Comparison of ENCODE assay signal across 8 mouse cellular contexts in genomic region chr5:23435482-23436125, GRCm38 (mm10). TPM values are rescaled to one million over a fixed set of nuclear protein-coding genes. Genes with fewer than 3 reads are reported as not detected.
A peak's percentile ranks its signal among the peaks of the same experiment; 100 is the strongest.
DNase-seq lines count a peak whose midpoint lies in the region; ATAC-seq lines count a peak whose summit lies in the region.

No protein-coding gene starts in this region.

- H3K4me2 ChIP-seq in hindbrain, embryonic 13.5 days: peak overlapping the region; percentile 90

- peak overlapping the region; percentile 85 for H3K4me3 ChIP-seq in hindbrain, embryonic 13.5 days
- peak overlapping the region; percentile 100 for H3K4me3 ChIP-seq in megakaryocyte, embryonic 14.5 days (replicated peaks)

- H3K4me1 ChIP-seq in hindbrain, embryonic 13.5 days (replicated peaks): peaks cover 19% of the 10 kb centered on the region
- peaks cover 17% of the 10 kb centered on the region for H3K4me1 ChIP-seq in megakaryocyte, embryonic 14.5 days

- DNase-seq in adrenal gland, postnatal 25 days: peak; percentile 6
- DNase-seq in adrenal gland, adult 18-20 months (ENCODE audit: low spot score in 2 of 2): no peak
- peak; percentile 57 for DNase-seq in urinary bladder, postnatal 14 days (ENCODE audit: low spot score)
- no peak for DNase-seq in urinary bladder, adult 18-20 months (ENCODE audit: low spot score in 2 of 2)
- DNase-seq in frontal cortex, postnatal 14 days (ENCODE audit: low spot score in 2 of 2): no peak

- H3K27me3 ChIP-seq in hindbrain, embryonic 13.5 days: no peaks in the 10 kb centered on the region
- no peaks in the 10 kb centered on the region for H3K27me3 ChIP-seq in megakaryocyte, embryonic 14.5 days (replicated peaks)

- WGBS in hindbrain, embryonic 13.5 days: under 1% methylated on average over 13 of the region's 13 CpGs

- ATAC-seq in hindbrain, embryonic 13.5 days (ENCODE audit: low FRiP score): no peak
- ATAC-seq in erythroid progenitor cell, adult 5-6 weeks (replicated peaks; ENCODE audit: low FRiP score, poor library complexity, severe bottlenecking): no peak

- peak overlapping the region; percentile 100 for H3K27ac ChIP-seq in hindbrain, embryonic 13.5 days

- no peaks in the 10 kb centered on the region for H3K36me3 ChIP-seq in hindbrain, embryonic 13.5 days
- peaks cover 8% of the 10 kb centered on the region for H3K36me3 ChIP-seq in megakaryocyte, embryonic 14.5 days (replicated peaks; ENCODE audit: low read length)

- peak overlapping the region; percentile 99 for H3K9ac ChIP-seq in hindbrain, embryonic 13.5 days

- H3K9me3 ChIP-seq in hindbrain, embryonic 13.5 days: no peaks in the 10 kb centered on the region
- no peaks in the 10 kb centered on the region for H3K9me3 ChIP-seq in megakaryocyte, embryonic 14.5 days

RNA-seq across cellular contexts. Expression of gene Kmt2e, which starts 1.4 kb away (rescaled TPM):
- total RNA-seq in adrenal gland, postnatal 25 days (2021): 77.2 and 90.2 TPM in 2 replicates
- total RNA-seq in adrenal gland, adult 18-20 months (2021): 10 to 100 TPM; 58.3 to 69.8 TPM
- 169 and 170 TPM in 2 replicates for polyA plus RNA-seq in hindbrain, embryonic 13.5 days (2015; fragmentation: Nextera tagmentation; extraction: Ambion mirVana)
- 4.6 and 6.2 TPM in 2 replicates for polyA plus RNA-seq in megakaryocyte, embryonic 14.5 days (2012; ENCODE audit: insufficient read depth, low replicate concordance)
- total RNA-seq in erythroid progenitor cell, adult 5-6 weeks (2015; ENCODE audit: low replicate concordance): 122 TPM in 2 replicates
- total RNA-seq in erythroid progenitor cell, adult 5-6 weeks (2017; ENCODE audit: low replicate concordance): 145 and 184 TPM in 2 replicates

Comparison
In these comparisons a context has a peak if more than half of its experiments do, and no peak if none do; other contexts are left out.
1. DNase-seq: peak in adrenal gland, postnatal 25 days (single experiment) and urinary bladder, postnatal 14 days (single experiment); none in adrenal gland, adult 18-20 months (0 of 2), urinary bladder, adult 18-20 months (0 of 2) and frontal cortex, postnatal 14 days (0 of 2).